Mouse (Mus musculus) liver, embryonic 15.5 days (tissue): Measurements from ENCODE around the gene Krtap1-3. TPM values are rescaled to one million over a fixed set of nuclear protein-coding genes. Genes with fewer than 3 reads are reported as not detected.
"Not testable (repeated sequence)": the region's sequence is repeated elsewhere in the genome, so short reads cannot be mapped to it uniquely, and the experiment has no call there.

Experiments used
- ATAC-seq: fragments of 200-750 bp; cut with Nextera tagmentation; 2 replicates; pipeline ENCODE4 v1.8.0; 2017; ENCODE audit warnings: moderate number of reproducible peaks, mild to moderate bottlenecking, moderate library complexity; ENCODE audit not compliant: insufficient read depth
- H3K27ac ChIP-seq: fragments of 300-500 bp; sonication (generic); replicated peaks from 2 replicates; pipeline ENCODE4 v1.5.1; 2015; ENCODE audit warnings: mild to moderate bottlenecking, inconsistent platforms
- H3K27me3 ChIP-seq: fragments of 300-500 bp; sonication (generic); 2 replicates; pipeline ENCODE4 v1.6.1; 2015; ENCODE audit warnings: mild to moderate bottlenecking, inconsistent platforms
- H3K36me3 ChIP-seq: fragments of 300-500 bp; sonication (generic); replicated peaks from 2 replicates; pipeline ENCODE4 v1.6.1; 2015; ENCODE audit warnings: moderate library complexity, mild to moderate bottlenecking, inconsistent platforms
- H3K4me1 ChIP-seq: fragments of 300-500 bp; sonication (generic); replicated peaks from 2 replicates; pipeline ENCODE4 v1.6.1; 2015; ENCODE audit warnings: inconsistent platforms
- H3K4me2 ChIP-seq: fragments of 300-500 bp; sonication (generic); 2 replicates; pipeline ENCODE4 v1.6.1; 2015; ENCODE audit warnings: moderate library complexity, mild to moderate bottlenecking, inconsistent platforms
- H3K4me3 ChIP-seq: fragments of 300-500 bp; sonication (generic); replicated peaks from 2 replicates; pipeline ENCODE4 v1.5.1; 2015; ENCODE audit warnings: mild to moderate bottlenecking, inconsistent platforms
- H3K9ac ChIP-seq: fragments of 300-500 bp; sonication (generic); 2 replicates; pipeline ENCODE4 v1.6.1; 2015; ENCODE audit warnings: moderate library complexity, mild to moderate bottlenecking, inconsistent platforms
- H3K9me3 ChIP-seq: fragments of 300-500 bp; sonication (generic); replicated peaks from 2 replicates; pipeline ENCODE4 v1.6.1; 2016; ENCODE audit warnings: inconsistent platforms
- WGBS: fragments of 180-500 bp; shearing (Covaris S2); methylation state at CpG from one replicate; pipeline ENCODE4 v1.1.7; 2015; ENCODE audit warnings: mixed read lengths; ENCODE audit not compliant: insufficient replicate concordance; 5-methylcytosine and 5-hydroxymethylcytosine counted together
- polyA plus RNA-seq: library from polyadenylated mRNA; unstranded; fragments of >200 nt; fragmentation: Nextera tagmentation; extraction: Ambion mirVana; gene quantifications from 2 replicates; pipeline ENCODE4 v1.2.1, GENCODE M21; 2015

Gene Krtap1-3
- polyA plus RNA-seq, 1 experiment from 2014 or later, result not detected

GRCm38 (mm10) chr11:99597742-99598141 is 6.6 kb upstream of the Krtap1-3 start, which contains the start of gene Krtap9-3:
TSS of gene Krtap9-3 (minus strand) at chr11:99598105.
- H3K9ac ChIP-seq, H3K27ac ChIP-seq, ATAC-seq, H3K4me2 ChIP-seq, H3K4me1 ChIP-seq, H3K36me3 ChIP-seq, H3K4me3 ChIP-seq, H3K9me3 ChIP-seq, H3K27me3 ChIP-seq: not testable (repeated sequence)
- 59% methylated on average over 6 of the region's 6 CpGs for WGBS

- Histone ChIP-seq H3K4me2 (no peak overlapping the region), H3K27me3 (no peaks in the 10 kb centered on the region), H3K9me3 (no peaks in the 10 kb centered on the region), H3K4me3 (no peak overlapping the region), H3K4me1 (no peaks in the 10 kb centered on the region), H3K9ac (no peak overlapping the region), H3K36me3 (no peaks in the 10 kb centered on the region), H3K27ac (no peak overlapping the region)
- WGBS, result 78% methylated on average over 7 of the region's 7 CpGs
- no peak for ATAC-seq
These were observed 6.0 kb downstream of the Krtap1-3 start for GRCm38 (mm10) chr11:99585096-99585495.

GRCm38 (mm10) chr11:99583245-99583704 is 7.9 kb downstream of the Krtap1-3 start, which contains the start of gene Krtap1-4:
TSS of gene Krtap1-4 (minus strand) at chr11:99583654.
- H3K9ac ChIP-seq, result no peak within 1 kb of the TSS
- H3K27me3 ChIP-seq, result no peaks in the 10 kb centered on the region
- no peak within 1 kb of the TSS for H3K4me3 ChIP-seq
- no peak within 1 kb of the TSS for H3K27ac ChIP-seq
- ATAC-seq, result no peak
- no peaks in the 10 kb centered on the region for H3K9me3 ChIP-seq
- no peak within 1 kb of the TSS for H3K4me2 ChIP-seq
- no peaks in the 10 kb centered on the region for H3K4me1 ChIP-seq
- WGBS, result 65% methylated on average over 5 of the region's 5 CpGs
- H3K36me3 ChIP-seq, result no peaks in the 10 kb centered on the region

- ATAC-seq, result no peak
- no peaks in the 10 kb centered on the region for H3K27me3 ChIP-seq
- 67% methylated on average over 6 of the region's 6 CpGs for WGBS
- no peaks in the 10 kb centered on the region for H3K4me1 ChIP-seq
- no peak overlapping the region for H3K4me3 ChIP-seq
- no peaks in the 10 kb centered on the region for H3K36me3 ChIP-seq
- no peak overlapping the region for H3K9ac ChIP-seq
- H3K9me3 ChIP-seq, result no peaks in the 10 kb centered on the region
- no peak overlapping the region for H3K4me2 ChIP-seq
- H3K27ac ChIP-seq, result no peak overlapping the region
These were observed 9.6 kb downstream of the Krtap1-3 start for GRCm38 (mm10) chr11:99581564-99581963.

GRCm38 (mm10) chr11:99581051-99581450 is 10.1 kb downstream of the Krtap1-3 start:
- Histone ChIP-seq H3K4me2 (no peak overlapping the region), H3K4me3 (no peak overlapping the region), H3K9ac (no peak overlapping the region), H3K36me3 (no peaks in the 10 kb centered on the region), H3K27ac (no peak overlapping the region), H3K4me1 (no peaks in the 10 kb centered on the region), H3K27me3 (no peaks in the 10 kb centered on the region), H3K9me3 (no peaks in the 10 kb centered on the region)
- 77% methylated on average over 5 of the region's 5 CpGs for WGBS
- no peak for ATAC-seq

GRCm38 (mm10) chr11:99580636-99581035 is 10.5 kb downstream of the Krtap1-3 start, which contains the start of gene Krtap1-5:
TSS of gene Krtap1-5 (minus strand) at chr11:99581016.
- 72% methylated on average over 6 of the region's 6 CpGs for WGBS
- Histone ChIP-seq H3K4me2 (no peak within 1 kb of the TSS), H3K4me3 (no peak within 1 kb of the TSS), H3K27ac (no peak within 1 kb of the TSS), H3K9ac (no peak within 1 kb of the TSS), H3K27me3 (no peaks in the 10 kb centered on the region), H3K36me3 (no peaks in the 10 kb centered on the region), H3K4me1 (no peaks in the 10 kb centered on the region), H3K9me3 (no peaks in the 10 kb centered on the region)
- ATAC-seq, result no peak

- Histone ChIP-seq H3K4me2 (no peak overlapping the region), H3K36me3 (no peaks in the 10 kb centered on the region), H3K4me3 (no peak overlapping the region), H3K4me1 (no peaks in the 10 kb centered on the region), H3K27me3 (no peaks in the 10 kb centered on the region), H3K9ac (no peak overlapping the region), H3K27ac (no peak overlapping the region), H3K9me3 (no peaks in the 10 kb centered on the region)
- 0% methylated on average over 7 of the region's 7 CpGs for WGBS
- ATAC-seq, result no peak
These were observed 17.0 kb downstream of the Krtap1-3 start for GRCm38 (mm10) chr11:99574106-99574505.

GRCm38 (mm10) chr11:99573164-99573563 is 18.0 kb downstream of the Krtap1-3 start:
- Histone ChIP-seq H3K9me3 (no peaks in the 10 kb centered on the region), H3K27me3 (no peaks in the 10 kb centered on the region), H3K4me1 (no peaks in the 10 kb centered on the region), H3K4me2 (no peak overlapping the region), H3K36me3 (no peaks in the 10 kb centered on the region), H3K9ac (no peak overlapping the region), H3K27ac (no peak overlapping the region), H3K4me3 (no peak overlapping the region)
- no peak for ATAC-seq
- 44% methylated on average over 4 of the region's 4 CpGs for WGBS

- ATAC-seq, result no peak
- Histone ChIP-seq H3K27ac (no peak within 1 kb of the TSS), H3K4me1 (no peaks in the 10 kb centered on the region), H3K36me3 (no peaks in the 10 kb centered on the region), H3K4me3 (no peak within 1 kb of the TSS), H3K9me3 (no peaks in the 10 kb centered on the region), H3K27me3 (no peaks in the 10 kb centered on the region), H3K9ac (no peak within 1 kb of the TSS), H3K4me2 (no peak within 1 kb of the TSS)
- 69% methylated on average over 7 of the region's 7 CpGs for WGBS
These were observed 24.6 kb downstream of the Krtap1-3 start, which contains the start of gene Krtap3-1 for GRCm38 (mm10) chr11:99566530-99566929. TSS of gene Krtap3-1 (minus strand) at chr11:99566630.

- Histone ChIP-seq H3K4me3 (no peak overlapping the region), H3K4me1 (no peaks in the 10 kb centered on the region), H3K4me2 (no peak overlapping the region), H3K9me3 (no peaks in the 10 kb centered on the region), H3K9ac (no peak overlapping the region), H3K27ac (no peak overlapping the region), H3K27me3 (no peaks in the 10 kb centered on the region), H3K36me3 (no peaks in the 10 kb centered on the region)
- WGBS, result 59% methylated on average over 6 of the region's 6 CpGs
- no peak for ATAC-seq
These were observed 28.6 kb downstream of the Krtap1-3 start for GRCm38 (mm10) chr11:99562580-99562979.

- no peaks in the 10 kb centered on the region for H3K9me3 ChIP-seq
- no peak within 1 kb of the TSS for H3K4me3 ChIP-seq
- no peaks in the 10 kb centered on the region for H3K27me3 ChIP-seq
- H3K36me3 ChIP-seq, result no peaks in the 10 kb centered on the region
- H3K9ac ChIP-seq, result no peak within 1 kb of the TSS
- H3K4me2 ChIP-seq, result no peak within 1 kb of the TSS
- ATAC-seq, result no peak
- 76% methylated on average over 9 of the region's 9 CpGs for WGBS
- H3K27ac ChIP-seq, result no peak within 1 kb of the TSS
- no peaks in the 10 kb centered on the region for H3K4me1 ChIP-seq
These were observed 31.8 kb downstream of the Krtap1-3 start, which contains the start of gene Gm11939 for GRCm38 (mm10) chr11:99559366-99559765. TSS of gene Gm11939 (minus strand) at chr11:99559466.
